Mouse (Mus musculus): ENCODE measurements at regions not wholly inside any gene's neighbourhood (a gene's known extent, or its start where the extent isn't known, plus 50 kb on each side); places are given as distances from the start of the nearest gene placed in this dataset.

GRCm38 (mm10) chr17:64382894-64383293 lies 51.2 kb upstream of the Pja2 start:
- intact Hi-C loops (cut with DNase I): no loop called here
- DNase-seq (ENCODE audit: extremely low spot score in 1 of 2, low spot score in 2 of 2): no peak

DNA sequence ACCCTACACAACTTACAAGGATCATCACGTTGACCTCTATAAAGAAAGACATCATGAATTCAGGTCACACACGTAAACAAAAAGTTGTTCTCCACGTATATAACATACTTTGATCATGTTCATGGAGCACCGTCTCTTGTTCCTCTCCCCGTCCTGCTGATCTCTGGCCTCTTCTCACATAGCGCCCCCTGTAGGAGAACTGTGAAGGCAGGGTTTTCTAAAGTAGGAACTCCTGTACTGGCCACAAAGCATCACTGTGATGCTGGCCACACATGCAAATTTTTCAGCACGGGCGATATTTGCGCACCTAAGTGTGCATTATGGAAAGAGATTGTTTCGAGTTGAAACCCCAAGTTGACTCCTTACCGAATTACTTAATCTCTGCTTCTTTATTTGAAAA lies 51.9 kb upstream of the Pja2 start:
- intact Hi-C loops (cut with DNase I): no loop called here
- no peak for DNase-seq (ENCODE audit: extremely low spot score in 1 of 2, low spot score in 2 of 2)

- no peak for DNase-seq (ENCODE audit: extremely low spot score in 1 of 2, low spot score in 2 of 2)
- intact Hi-C loops (cut with DNase I): no loop called here
Observed at GRCm38 (mm10) chr17:64390349-64390748, 58.6 kb upstream of the Pja2 start.

DNA sequence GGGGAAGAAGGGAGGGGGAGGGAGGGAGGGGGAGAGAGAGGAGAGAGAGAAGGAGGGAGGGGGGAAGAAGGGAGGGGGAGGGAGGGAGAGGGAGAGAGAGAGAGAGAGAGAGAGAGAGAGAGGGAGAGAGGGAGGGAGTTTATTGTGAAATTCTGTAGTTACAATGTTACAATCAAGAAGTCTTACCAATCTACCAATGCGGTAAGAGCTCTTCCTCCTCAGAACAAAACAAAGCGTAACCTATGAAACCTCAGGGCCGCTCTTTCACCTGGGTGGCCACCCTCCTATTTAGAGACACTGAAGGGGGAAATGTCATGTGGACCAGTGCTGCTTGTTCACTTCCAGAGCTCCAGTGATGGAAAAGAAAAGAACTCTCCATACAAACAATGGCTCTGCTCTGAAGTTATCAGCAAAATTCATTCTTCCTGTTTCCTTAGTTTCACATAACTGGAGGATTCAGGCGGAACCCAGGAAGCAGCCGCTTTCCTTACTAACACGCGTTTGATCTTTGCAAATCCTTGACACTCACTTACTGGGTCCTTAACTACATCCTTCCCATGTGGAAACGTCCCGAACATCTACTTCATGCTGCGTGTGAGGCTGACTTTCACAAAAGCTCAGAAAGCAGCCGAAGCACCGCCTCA lies 65.7 kb upstream of the Pja2 start:
- intact Hi-C loops (cut with DNase I): no loop called here
- DNase-seq (ENCODE audit: extremely low spot score in 1 of 2, low spot score in 2 of 2): peak in 1 of 2 experiments; percentile 21

GRCm38 (mm10) chr17:64398114-64398692 lies 66.5 kb upstream of the Pja2 start:
- intact Hi-C loops (cut with DNase I): no loop called here
- DNase-seq (ENCODE audit: extremely low spot score in 1 of 2, low spot score in 2 of 2): no peak

GRCm38 (mm10) chr17:64398708-64399107 lies 67.0 kb upstream of the Pja2 start:
- no peak for DNase-seq (ENCODE audit: extremely low spot score in 1 of 2, low spot score in 2 of 2)
- intact Hi-C loops (cut with DNase I): no loop called here

- DNase-seq (ENCODE audit: extremely low spot score in 1 of 2, low spot score in 2 of 2): no peak
- intact Hi-C loops (cut with DNase I): no loop called here
Observed at GRCm38 (mm10) chr17:64406742-64407254, 75.1 kb upstream of the Pja2 start.

GRCm38 (mm10) chr17:64407255-64408011 lies 75.7 kb upstream of the Pja2 start:
- no peak for DNase-seq (ENCODE audit: extremely low spot score in 1 of 2, low spot score in 2 of 2)
- intact Hi-C loops (cut with DNase I): no loop called here

GRCm38 (mm10) chr17:64425811-64426210 lies 94.1 kb upstream of the Pja2 start:
- intact Hi-C loops (cut with DNase I): no loop called here
- DNase-seq (ENCODE audit: extremely low spot score in 1 of 2, low spot score in 2 of 2): no peak

- intact Hi-C loops (cut with DNase I): no loop called here
- no peak for DNase-seq (ENCODE audit: extremely low spot score in 1 of 2, low spot score in 2 of 2)
Observed at GRCm38 (mm10) chr17:64426536-64426935, 94.8 kb upstream of the Pja2 start.

- DNase-seq (ENCODE audit: extremely low spot score in 1 of 2, low spot score in 2 of 2): no peak
- intact Hi-C loops (cut with DNase I): no loop called here
Observed at GRCm38 (mm10) chr17:64439571-64439970, 107.9 kb upstream of the Pja2 start.

- DNase-seq (ENCODE audit: extremely low spot score in 1 of 2, low spot score in 2 of 2): no peak
- intact Hi-C loops (cut with DNase I): no loop called here
Observed at GRCm38 (mm10) chr17:64454736-64455135, 123.0 kb upstream of the Pja2 start.

DNA sequence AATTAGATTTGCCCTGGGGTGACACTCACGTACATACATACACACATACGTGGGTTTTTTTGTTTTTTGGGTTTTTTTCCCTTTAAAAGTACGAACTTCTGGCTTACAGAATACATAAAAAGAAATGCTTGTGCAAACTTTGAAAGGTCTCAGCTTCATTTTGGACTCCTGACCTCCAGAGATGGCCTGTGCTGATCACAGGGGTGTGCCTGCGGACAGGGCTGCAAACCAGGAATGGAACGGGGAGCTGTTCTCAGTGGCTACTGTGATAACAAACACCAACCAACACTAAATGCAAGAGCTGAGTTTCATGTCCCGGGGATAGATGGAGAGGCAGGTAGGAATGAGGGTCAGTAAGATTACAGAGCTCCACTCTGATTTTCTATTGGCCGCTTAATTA lies 134.3 kb upstream of the Man2a1 start:
- DNase-seq (ENCODE audit: extremely low spot score in 1 of 2, low spot score in 2 of 2): no peak
- intact Hi-C loops (cut with DNase I): no loop called here

GRCm38 (mm10) chr17:64466746-64467145 lies 133.8 kb upstream of the Man2a1 start:
- no peak for DNase-seq (ENCODE audit: extremely low spot score in 1 of 2, low spot score in 2 of 2)
- intact Hi-C loops (cut with DNase I): no loop called here

DNA sequence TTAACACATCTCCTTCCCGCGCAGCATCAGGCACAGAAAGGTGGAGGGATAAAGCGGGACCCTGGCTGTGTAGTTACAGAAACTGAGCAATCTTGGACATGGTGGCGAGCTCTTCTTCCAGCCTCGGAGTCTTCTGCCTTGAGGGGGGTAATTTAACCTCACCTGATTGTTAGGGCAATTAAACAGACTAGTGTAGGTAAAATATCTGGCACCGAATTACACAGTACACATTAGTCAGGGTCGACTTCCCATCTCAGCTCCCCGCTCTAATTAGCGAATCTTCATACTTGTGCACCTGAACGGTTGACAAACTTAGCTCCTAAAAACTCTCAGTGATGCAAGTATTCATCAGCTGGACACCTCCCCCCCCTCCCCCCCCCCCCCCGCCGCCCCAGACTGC lies 133.2 kb upstream of the Man2a1 start:
- intact Hi-C loops (cut with DNase I): no loop called here
- no peak for DNase-seq (ENCODE audit: extremely low spot score in 1 of 2, low spot score in 2 of 2)

GRCm38 (mm10) chr17:64469754-64470400 lies 130.7 kb upstream of the Man2a1 start:
- no peak for DNase-seq (ENCODE audit: extremely low spot score in 1 of 2, low spot score in 2 of 2)
- intact Hi-C loops (cut with DNase I): no loop called here

DNA sequence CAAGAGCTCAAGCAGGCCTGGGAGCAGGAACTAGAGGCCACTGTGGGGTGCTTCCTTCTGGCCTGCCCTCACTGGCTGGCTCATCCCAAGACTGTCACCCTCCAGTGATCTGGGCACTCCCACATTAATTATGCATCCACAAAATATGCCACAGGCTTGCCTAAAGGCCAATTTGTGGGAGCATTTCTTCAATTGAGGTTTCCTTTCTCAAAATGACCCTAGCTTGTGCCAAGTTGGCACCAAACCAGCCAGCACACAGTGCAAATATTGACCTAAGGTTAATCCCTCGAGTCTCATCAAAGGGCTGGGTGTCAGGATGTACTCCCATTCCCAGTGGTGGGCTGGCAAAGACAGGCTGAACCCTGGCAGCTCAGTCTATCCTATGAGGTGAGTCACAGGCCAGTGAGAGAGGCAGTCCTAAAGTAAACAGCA lies 119.9 kb upstream of the Man2a1 start:
- intact Hi-C loops (cut with DNase I): no loop called here
- peak in 1 of 2 experiments; percentile 56 for DNase-seq (ENCODE audit: extremely low spot score in 1 of 2, low spot score in 2 of 2)

DNA sequence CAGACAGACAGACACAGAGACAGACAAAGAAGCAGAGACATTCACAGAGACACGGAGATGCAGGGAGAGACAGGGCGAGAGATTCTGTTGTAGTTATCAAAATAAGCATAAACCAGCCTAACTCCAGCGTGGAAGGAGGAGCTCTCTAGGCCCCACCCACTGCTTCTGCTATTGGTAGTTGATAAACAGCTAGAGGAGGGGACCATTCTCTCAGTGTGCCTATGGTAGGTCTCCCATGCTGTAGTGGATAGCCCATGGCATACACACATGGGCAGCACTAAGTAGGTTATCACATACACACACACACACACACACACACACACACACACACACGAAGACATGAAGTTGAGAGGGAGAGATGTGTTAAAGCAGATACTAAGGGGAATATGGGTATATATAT lies 115.7 kb upstream of the Man2a1 start:
- intact Hi-C loops (cut with DNase I): no loop called here
- DNase-seq (ENCODE audit: extremely low spot score in 1 of 2, low spot score in 2 of 2): no peak

DNA sequence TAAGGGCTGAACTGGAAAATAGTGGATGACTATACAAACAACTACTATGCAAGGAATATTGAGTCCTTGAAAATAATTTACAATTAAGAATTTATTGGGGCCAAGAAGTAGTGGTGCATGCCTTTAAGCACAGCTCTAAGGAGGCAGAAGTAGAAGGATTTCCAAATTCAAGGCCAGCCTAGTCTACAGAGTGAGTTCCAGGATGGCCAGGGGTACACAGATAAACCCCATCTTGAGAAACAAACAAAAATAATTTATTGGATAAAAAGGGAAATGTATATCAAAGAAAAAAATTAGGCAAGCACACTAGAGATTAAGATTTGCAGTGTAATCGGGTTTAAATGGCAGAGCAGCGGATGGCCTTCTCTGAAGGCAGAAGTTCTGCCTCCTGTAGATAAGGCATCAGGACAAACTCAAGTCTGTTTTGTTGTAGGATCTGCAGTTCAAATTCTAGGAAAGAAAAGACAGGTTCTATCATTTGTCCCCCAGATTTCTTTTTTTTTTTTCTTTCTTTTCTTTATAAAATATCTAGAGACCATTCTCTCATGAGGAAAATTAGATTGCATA lies 110.7 kb upstream of the Man2a1 start:
- no peak for DNase-seq (ENCODE audit: extremely low spot score in 1 of 2, low spot score in 2 of 2)
- intact Hi-C loops (cut with DNase I): no loop called here

All from left cerebral cortex, postnatal 10 days (tissue).